Mouse (Mus musculus) lung, postnatal 36 days (tissue): ENCODE measurements around the gene Plekhb2.

ENCODE experiments used
- DNase-seq: peaks from one replicate; pipeline ENCODE4 v3.0.0; 2022; ENCODE audit warnings: mixed read lengths

The Plekhb2 gene

GRCm38 (mm10) chr1:34834904-34835303, 14.9 kb upstream of the Plekhb2 start:
- DNase-seq: peak; percentile 80

- DNase-seq: no peak
Observed at GRCm38 (mm10) chr1:34837951-34838689, 11.7 kb upstream of the Plekhb2 start.

DNA sequence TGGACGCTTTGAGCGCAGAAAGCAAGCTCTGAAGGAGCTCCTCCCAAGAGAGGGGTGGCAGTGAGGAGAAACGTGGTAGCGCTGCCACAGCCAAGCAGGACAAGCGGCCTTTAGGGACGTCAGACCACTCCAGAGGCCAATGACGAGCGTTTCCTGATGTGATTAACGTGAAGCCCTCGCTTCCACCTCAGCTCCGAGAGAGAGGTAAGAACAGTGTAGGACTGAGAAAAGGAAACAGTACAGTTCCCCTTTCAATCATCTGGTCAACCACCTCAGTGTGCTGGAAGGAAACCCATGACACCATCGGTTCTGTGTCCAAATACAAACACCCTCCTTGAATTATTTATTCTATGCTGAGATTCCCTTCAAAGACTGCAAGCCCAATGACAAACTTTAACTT, 10.5 kb upstream of the Plekhb2 start:
- peak; percentile 51 for DNase-seq

GRCm38 (mm10) chr1:34841709-34842388, 7.9 kb upstream of the Plekhb2 start:
- DNase-seq: no peak

- peak; percentile 47 for DNase-seq
Observed at GRCm38 (mm10) chr1:34842389-34842861, 7.4 kb upstream of the Plekhb2 start.

DNA sequence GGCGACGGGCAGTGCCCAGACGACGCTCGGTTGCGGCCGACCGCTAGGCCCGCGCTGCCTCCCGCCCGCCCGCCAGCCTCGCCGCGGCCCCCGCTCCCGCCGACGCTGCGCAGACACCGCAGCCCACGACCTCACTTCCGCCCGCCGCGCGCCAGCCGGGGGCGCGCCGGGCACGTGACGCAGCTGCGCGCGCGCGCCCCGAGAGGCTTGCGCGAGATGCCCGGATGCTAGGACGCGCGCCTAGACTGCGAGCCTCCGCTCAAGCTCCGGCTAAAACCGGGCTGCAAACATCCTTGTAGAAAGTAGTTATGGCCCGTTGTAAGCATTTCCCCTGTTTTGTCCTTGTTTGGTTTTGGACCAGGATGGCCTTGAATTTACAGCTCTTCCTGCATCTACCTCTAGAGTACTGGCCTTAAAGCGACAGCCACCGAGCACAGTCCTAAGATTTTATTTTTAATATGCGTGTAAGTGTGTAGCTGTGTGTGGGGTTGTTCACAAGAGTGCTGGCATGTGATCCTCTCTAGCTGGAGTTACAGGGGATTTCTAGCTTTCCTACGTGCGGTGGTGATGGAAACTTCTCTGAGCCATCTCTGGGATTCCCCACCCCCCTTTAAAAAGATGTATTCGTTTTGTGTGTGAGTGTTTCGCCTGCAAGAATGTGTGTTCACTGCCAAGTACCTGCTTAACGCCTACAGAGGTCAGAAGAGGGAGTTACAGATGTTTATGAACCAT, 6.7 kb upstream of the Plekhb2 start, which contains the start of gene Fam168b:
Fam168b (minus strand) TSS at position 179 of the 732 bp plus-strand sequence.
- DNase-seq: peak; percentile 91

DNA sequence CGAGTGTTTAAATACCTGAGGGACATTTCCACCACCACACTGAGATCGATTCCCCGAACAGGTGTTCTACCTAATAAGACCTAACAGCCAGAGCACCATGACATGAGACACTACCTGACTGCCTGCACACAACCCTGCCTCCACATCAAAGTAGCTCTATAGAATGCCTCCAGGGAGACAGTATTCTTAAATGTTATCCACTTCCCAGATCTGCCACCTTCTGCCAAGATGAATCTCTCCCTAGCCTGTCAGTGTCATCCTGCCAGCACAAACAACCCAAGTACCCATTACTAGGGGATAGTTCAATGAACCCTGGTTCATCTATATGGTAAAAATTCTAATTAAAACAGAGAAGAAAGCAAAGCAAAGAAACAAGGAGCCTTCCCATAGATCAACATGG, 2.7 kb upstream of the Plekhb2 start:
- no peak for DNase-seq

DNA sequence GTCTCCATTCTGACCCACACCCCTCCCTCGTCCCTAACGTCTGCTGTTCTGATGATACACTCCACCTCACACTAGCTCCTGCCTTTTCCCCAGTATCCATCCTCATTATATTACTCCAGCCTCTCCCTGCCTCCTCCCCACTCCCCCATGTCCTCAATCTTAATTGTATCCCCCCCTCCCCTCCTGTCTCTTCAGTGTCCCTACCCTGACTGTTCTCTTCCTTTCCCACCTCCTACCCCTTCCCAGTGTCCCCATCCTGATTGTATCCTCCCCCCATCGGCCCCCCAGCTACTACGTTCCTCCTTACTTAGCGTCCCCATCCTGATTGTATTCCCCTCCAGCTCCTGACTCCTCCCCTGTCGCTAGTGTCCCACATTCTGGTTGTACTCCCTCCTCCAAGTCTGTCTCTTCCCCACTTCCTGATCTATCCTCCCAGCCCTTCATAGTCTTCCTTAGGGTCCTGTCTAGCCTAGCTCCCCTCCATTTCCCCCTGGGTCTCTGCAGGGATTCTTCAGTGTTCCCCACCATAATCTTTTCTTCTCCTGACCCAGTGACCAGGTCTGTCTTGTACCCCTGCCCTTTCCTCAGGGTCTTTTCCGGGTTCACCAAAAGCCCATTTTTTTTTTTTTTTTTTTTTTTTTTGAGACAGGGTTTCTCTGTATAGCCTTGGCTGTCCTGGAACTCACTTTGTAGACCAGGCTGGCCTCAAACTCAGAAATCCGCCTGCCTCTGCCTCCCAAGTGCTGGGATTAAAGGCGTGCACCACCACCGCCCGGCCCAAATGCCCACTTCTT, 764 bp downstream of the Plekhb2 start:
- DNase-seq: no peak

DNA sequence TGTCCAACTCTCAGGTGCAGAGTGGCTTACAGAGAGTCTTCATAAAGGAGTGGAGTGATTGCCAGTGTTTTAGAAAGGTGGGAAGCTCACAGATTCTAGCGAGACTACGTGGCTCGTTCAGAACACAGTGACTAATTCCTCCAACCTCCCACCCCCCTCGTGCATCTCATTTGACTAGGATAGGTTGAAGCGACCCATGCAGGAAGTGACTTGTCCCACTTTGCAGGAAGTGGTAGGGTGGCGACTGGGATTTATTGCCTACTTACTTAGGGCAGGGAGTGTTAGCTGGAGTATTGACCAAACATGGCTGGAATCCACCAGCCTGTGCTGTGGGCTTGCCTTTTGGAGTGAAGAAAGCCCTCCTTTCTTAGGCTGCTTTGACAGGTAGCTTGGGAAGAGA, 1.8 kb downstream of the Plekhb2 start:
- peak; percentile 79 for DNase-seq

GRCm38 (mm10) chr1:34852116-34852878, 2.5 kb downstream of the Plekhb2 start:
- DNase-seq: no peak

DNA sequence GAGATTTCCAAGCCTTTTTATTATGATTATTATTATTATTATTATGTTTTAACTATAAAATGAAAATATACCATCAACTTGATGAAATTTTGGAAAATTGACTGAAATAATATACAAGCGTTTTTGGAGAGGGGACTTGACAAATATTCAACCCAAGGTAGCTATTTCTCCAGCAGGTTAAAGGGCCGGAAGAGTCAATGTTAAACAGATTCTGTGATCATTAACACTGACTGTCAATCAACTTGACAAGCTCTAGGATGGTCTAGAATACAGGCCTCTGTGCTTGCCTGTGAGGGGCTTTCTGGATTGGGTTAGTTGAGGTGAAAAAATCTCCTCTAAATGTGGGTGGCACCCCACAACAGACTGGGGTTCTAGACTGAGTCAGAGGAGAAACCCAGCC, 4.0 kb downstream of the Plekhb2 start:
- no peak for DNase-seq

- no peak for DNase-seq
Observed at GRCm38 (mm10) chr1:34855056-34855739, 5.4 kb downstream of the Plekhb2 start.

GRCm38 (mm10) chr1:34858671-34859070, 8.9 kb downstream of the Plekhb2 start:
- DNase-seq: peak; percentile 59

DNA sequence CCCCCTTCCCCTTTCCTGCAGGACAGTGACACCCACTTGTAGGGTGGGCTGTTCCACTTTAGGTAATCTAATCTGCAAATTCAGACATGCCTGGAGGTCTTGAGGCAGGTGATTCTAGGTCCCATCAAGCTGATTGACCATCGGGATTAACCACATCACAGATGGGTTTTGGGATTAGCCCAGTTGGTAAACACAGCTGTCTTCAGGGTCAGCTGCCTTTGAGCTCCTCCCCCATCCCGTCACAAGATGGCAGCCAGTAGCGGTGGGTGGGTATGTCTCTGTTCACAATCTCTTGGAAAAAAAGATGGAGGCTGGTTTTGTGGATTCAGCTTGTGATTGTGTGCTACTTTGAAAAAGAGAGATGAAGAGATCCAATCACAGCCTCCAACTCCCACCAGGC, 10.0 kb downstream of the Plekhb2 start:
- DNase-seq: no peak

- no peak for DNase-seq
Observed at GRCm38 (mm10) chr1:34860205-34860604, 10.4 kb downstream of the Plekhb2 start.

GRCm38 (mm10) chr1:34862877-34863276, 13.1 kb downstream of the Plekhb2 start:
- DNase-seq: no peak

- no peak for DNase-seq
Observed at GRCm38 (mm10) chr1:34863323-34863722, 13.5 kb downstream of the Plekhb2 start.

GRCm38 (mm10) chr1:34864243-34864642, 14.5 kb downstream of the Plekhb2 start:
- DNase-seq: peak; percentile 46

DNA sequence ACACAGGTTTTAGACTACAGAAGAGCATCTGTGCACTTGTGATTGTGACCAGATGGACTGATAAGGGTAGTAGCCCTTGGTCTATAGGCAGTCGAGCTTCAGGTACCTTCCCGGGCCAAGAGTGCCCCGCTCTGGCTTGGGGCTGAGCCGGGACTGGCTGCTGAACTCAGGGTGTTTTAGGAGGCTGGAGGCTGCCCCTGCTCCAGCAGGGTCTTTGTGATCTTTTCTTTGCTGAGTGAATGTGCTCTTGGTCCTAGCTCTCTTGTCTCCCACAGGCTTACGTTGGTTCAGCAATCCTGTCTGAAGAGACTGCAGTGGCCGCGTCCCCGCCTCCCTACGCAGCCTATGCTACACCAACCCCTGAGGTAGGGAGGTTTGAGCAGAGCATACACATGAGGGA, 16.1 kb downstream of the Plekhb2 start:
- no peak for DNase-seq

- peak; percentile 97 for DNase-seq
Observed at GRCm38 (mm10) chr1:34866815-34867573, 17.2 kb downstream of the Plekhb2 start.

- no peak for DNase-seq
Observed at GRCm38 (mm10) chr1:34867574-34867955, 17.8 kb downstream of the Plekhb2 start.
